ENCODE assay signal across 18 mouse cellular contexts in the genomic region with DNA sequence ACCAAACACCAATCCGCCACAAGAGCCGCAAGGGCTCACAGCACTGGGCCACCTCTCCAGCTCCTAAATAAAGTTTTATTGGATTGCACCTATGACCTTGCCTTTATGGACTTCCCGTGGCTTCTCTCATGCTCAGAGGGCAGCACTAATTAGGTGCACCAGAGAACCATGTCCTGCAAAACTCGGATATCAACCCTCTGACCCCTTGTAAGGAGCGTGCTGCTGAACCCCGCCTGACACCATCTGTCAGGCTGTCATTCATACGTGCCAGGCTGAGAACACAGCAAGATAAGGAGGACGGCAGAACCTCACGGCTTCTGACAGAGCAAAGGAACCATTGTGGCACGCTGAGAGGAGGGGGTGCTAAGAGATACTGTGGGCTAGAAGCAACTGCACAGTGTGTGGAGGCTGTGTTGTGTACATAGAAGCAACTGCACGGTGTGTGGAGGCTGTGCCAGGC. TPM values are rescaled to one million over a fixed set of nuclear protein-coding genes. Genes with fewer than 3 reads are reported as not detected.
DNase-seq lines count a peak whose midpoint lies in the region; ATAC-seq and TF ChIP-seq lines count a peak whose summit lies in the region.
"Had no signal": no experiment of that assay in that cellular context is flagged by ENCODE, and none has a peak within 500 bp of the region (broad histone marks: within the 10 kb centered on the region; RNA-seq: fewer than 3 reads in every experiment).

No protein-coding gene starts in this region.

- H3K4me1 ChIP-seq in heart, embryonic 15.5 days (replicated peaks) = peaks cover 34% of the 10 kb centered on the region
- peaks cover 24% of the 10 kb centered on the region for H3K4me1 ChIP-seq in kidney, postnatal 0 days (replicated peaks; ENCODE audit: insufficient read depth, low read length)
- peaks cover 32% of the 10 kb centered on the region for H3K4me1 ChIP-seq in intestine, embryonic 15.5 days (replicated peaks)

- 27% methylated on average over 11 of the region's 11 CpGs for WGBS in heart, embryonic 15.5 days
- WGBS in kidney, postnatal 0 days = 19% methylated on average over 11 of the region's 11 CpGs
- 25% methylated on average over 11 of the region's 11 CpGs for WGBS in intestine, embryonic 15.5 days

- H3K9me3 ChIP-seq in heart, embryonic 15.5 days (replicated peaks) = no peaks in the 10 kb centered on the region
- H3K9me3 ChIP-seq in kidney, postnatal 0 days (replicated peaks; ENCODE audit: low read length) = no peaks in the 10 kb centered on the region
- no peaks in the 10 kb centered on the region for H3K9me3 ChIP-seq in intestine, embryonic 15.5 days
- H3K9me3 ChIP-seq: hindbrain, embryonic 13.5 days; limb, embryonic 13.5 days had no signal

- peak overlapping the region; percentile 50 for H3K27ac ChIP-seq in heart, embryonic 15.5 days
- no peak overlapping the region for H3K27ac ChIP-seq in kidney, postnatal 0 days
- H3K27ac ChIP-seq in intestine, embryonic 15.5 days = 0 out of 2 replicates have a peak overlapping the region, but pooled peaks have one; percentile 32
- H3K27ac ChIP-seq: hindbrain, embryonic 13.5 days; limb, embryonic 13.5 days had no signal

- DNase-seq in heart, adult 18-20 months = no peak
- peak; percentile 33 for DNase-seq in kidney, postnatal 0 days (ENCODE audit: low spot score)
- no peak for DNase-seq in kidney, postnatal 36 days
- peak; percentile 56 for DNase-seq in embryo, embryonic 11 days
- DNase-seq: adrenal gland, adult 8-10 months; cerebellum, adult 11-12 months; gastrocnemius, postnatal 14 days; kidney, adult 9 months; layer of hippocampus, adult 9-11 months; lung, postnatal 14 days; thymus, adult 18-20 months had no signal

- no peak overlapping the region for H3K9ac ChIP-seq in heart, embryonic 15.5 days
- no peak overlapping the region for H3K9ac ChIP-seq in kidney, postnatal 0 days (ENCODE audit: low read depth, low read length)
- no peak overlapping the region for H3K9ac ChIP-seq in intestine, embryonic 15.5 days
- H3K9ac ChIP-seq: hindbrain, embryonic 13.5 days; limb, embryonic 13.5 days had no signal

- no peaks in the 10 kb centered on the region for H3K36me3 ChIP-seq in heart, embryonic 15.5 days
- H3K36me3 ChIP-seq in kidney, postnatal 0 days (ENCODE audit: insufficient read depth, low read length) = no peaks in the 10 kb centered on the region
- 0 out of 2 replicates have a peak, but pooled peaks cover 3% of the 10 kb centered on the region for H3K36me3 ChIP-seq in intestine, embryonic 15.5 days
- H3K36me3 ChIP-seq: hindbrain, embryonic 13.5 days; limb, embryonic 13.5 days had no signal

- H3K4me3 ChIP-seq in heart, embryonic 15.5 days = no peak overlapping the region
- no peak overlapping the region for H3K4me3 ChIP-seq in kidney, postnatal 0 days (replicated peaks; ENCODE audit: low read depth, low read length)
- H3K4me3 ChIP-seq in intestine, embryonic 15.5 days (replicated peaks) = no peak overlapping the region
- H3K4me3 ChIP-seq: erythroblast, embryonic 14.5 days; hindbrain, embryonic 13.5 days; limb, embryonic 13.5 days had no signal

- ATAC-seq in heart, embryonic 15.5 days (replicated peaks; ENCODE audit: insufficient number of reproducible peaks, insufficient read depth, low FRiP score, low read depth) = peak; percentile 71
- ATAC-seq in kidney, postnatal 0 days (replicated peaks; ENCODE audit: low FRiP score, low read depth) = 0 out of 2 replicates have a peak, but pooled peaks have one; percentile 31
- ATAC-seq in intestine, embryonic 15.5 days = peak; percentile 54
- ATAC-seq in megakaryocyte progenitor cell, adult 5-6 weeks (replicated peaks; ENCODE audit: poor library complexity) = no peak
- ATAC-seq: CD4-positive, CD25-positive, alpha-beta regulatory T cell, adult 4 months had no signal

- H3K27me3 ChIP-seq in heart, embryonic 15.5 days = no peaks in the 10 kb centered on the region
- H3K27me3 ChIP-seq in kidney, postnatal 0 days (ENCODE audit: insufficient read depth, low read length) = no peaks in the 10 kb centered on the region
- no peaks in the 10 kb centered on the region for H3K27me3 ChIP-seq in intestine, embryonic 15.5 days (replicated peaks)

- no peak for TF ChIP-seq CTCF in kidney, postnatal 0 days (IDR thresholded peaks at IDR 0.05; ENCODE audit: low read depth)

- H3K4me2 ChIP-seq in heart, embryonic 15.5 days = peak overlapping the region; percentile 14; the same call in 1 of the 2 replicates
- H3K4me2 ChIP-seq in kidney, postnatal 0 days (ENCODE audit: low read length) = no peak overlapping the region
- no peak overlapping the region for H3K4me2 ChIP-seq in intestine, embryonic 15.5 days (replicated peaks)
- H3K4me2 ChIP-seq: hindbrain, embryonic 13.5 days; limb, embryonic 13.5 days had no signal

RNA-seq across cellular contexts. Expression of a gene that starts 8.5 kb away (rescaled TPM):
- polyA plus RNA-seq in heart, embryonic 15.5 days (2015; fragmentation: Nextera tagmentation; extraction: Ambion mirVana) = 7.5 and 11.4 TPM in 2 replicates
- 1 to 10 TPM; 4.4 to 4.7 TPM for total RNA-seq in heart, adult 18-20 months (2021)
- polyA plus RNA-seq in kidney, postnatal 0 days (2015; fragmentation: Nextera tagmentation; extraction: Ambion mirVana) = 19.9 and 21.3 TPM in 2 replicates
- 23.2 and 25.8 TPM in 2 replicates for polyA plus RNA-seq in intestine, embryonic 15.5 days (2015; fragmentation: Nextera tagmentation; extraction: Ambion mirVana)
- 0.05 and 0.44 TPM in 2 replicates for total RNA-seq in megakaryocyte progenitor cell, adult 5-6 weeks (2015)
- 0.10 and 0.17 TPM in 2 replicates for total RNA-seq in megakaryocyte progenitor cell, adult 5-6 weeks (2017)
- polyA plus RNA-seq: CD4-positive, CD25-positive, alpha-beta regulatory T cell, adult 4 months had no signal

Comparison
In these comparisons a context has a peak if more than half of its experiments do, and no peak if none do; other contexts are left out.
1. DNase-seq: peak in kidney, postnatal 0 days (single experiment) and embryo, embryonic 11 days (single experiment); none in heart, adult 18-20 months (0 of 2) and kidney, postnatal 36 days (0 of 2).